Mouse (Mus musculus): ENCODE results near the gene Phgdh. TPM values are rescaled to one million over a fixed set of nuclear protein-coding genes. Genes with fewer than 3 reads are reported as not detected.

Gene Phgdh
- polyA plus RNA-seq, 1 experiment from 2014 or later: 272 TPM

DNA sequence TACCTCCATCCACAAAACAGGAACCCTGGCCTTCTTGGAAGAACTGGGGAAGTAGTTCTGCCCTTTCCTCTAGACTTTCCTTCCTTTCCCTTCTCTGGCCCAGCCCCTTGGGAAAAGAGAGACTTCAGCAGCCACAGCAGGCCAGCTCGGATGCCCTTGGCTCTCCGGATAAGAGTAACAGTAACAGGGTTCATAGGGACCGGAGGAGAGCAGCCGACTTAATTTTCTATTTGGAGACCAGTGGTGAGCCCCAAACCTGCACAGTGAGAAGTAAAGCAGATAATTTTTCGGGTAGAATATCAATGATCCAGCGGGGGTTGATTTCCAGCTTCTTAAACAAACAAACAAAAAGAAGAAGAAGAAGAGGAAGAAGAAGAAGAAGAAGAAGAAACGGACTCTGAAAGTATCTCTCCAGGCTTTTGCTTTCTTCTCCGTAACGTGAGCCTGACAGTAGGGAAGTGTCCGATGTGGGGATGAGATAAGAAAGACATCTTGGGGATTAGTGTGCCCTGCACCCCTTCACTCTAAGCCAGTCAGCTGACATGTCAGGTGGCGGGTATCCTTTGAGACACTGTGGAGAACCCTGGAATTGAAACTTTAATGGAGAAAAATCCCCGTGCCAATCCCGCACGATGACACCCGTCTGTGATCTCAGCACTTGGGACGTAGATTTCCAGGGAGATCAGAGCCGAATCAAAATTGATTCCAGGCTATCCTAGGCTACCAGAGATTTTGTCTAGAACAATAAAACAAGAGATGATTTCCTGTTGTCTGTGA, 1.2 kb upstream of the Phgdh start:
- Histone ChIP-seq H3K4me1 (peaks cover 13% of the 10 kb centered on the region), H3K9ac (no peak overlapping the region), H3K27ac (no peak overlapping the region)

DNA sequence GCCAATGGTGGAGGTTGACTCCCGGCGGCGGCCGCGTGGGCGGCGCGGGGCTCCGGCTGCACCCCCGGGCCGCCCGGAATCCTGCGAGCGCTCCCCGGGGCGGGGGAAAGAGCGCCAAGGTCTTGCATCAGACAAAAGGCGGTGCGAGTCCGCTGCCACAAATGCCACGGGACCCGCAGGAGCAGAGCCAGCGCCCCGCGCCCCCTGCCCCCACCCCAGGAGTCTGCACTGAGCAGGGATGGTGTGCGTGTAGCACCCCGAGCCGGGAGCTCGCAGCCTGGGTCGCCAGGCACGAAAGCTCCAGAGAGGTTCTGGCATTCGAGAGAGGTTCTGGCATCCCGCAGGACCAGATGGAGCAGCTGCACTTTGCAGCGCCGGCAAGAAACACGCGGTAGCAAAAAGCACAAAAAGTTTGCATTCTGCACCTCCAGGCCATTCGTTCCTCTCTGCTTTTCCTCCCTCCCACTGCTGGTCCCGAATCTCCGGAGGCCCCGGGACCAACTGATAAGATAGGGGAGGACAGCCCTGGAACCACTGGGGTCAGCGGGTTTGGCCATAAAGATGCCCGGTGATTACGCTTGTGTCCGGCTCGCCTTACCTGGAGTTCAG, 589 bp downstream of the Phgdh start:
- Histone ChIP-seq H3K9me3 (no peaks in the 10 kb centered on the region), H3K36me3 (no peaks in the 10 kb centered on the region), H3K4me1 (peaks cover 18% of the 10 kb centered on the region), H3K9ac (peak overlapping the region; percentile 56; the same call in 1 of the 2 replicates), H3K4me3 (replicated peaks) (peak overlapping the region; percentile 61), H3K27ac (peak overlapping the region; percentile 78), H3K27me3 (replicated peaks) (no peaks in the 10 kb centered on the region), H3K4me2 (peak overlapping the region; percentile 94)
- ATAC-seq (ENCODE audit: insufficient read depth, low FRiP score, low read depth): peak; percentile 25; the same call in 1 of the 2 replicates
- WGBS: under 1% methylated on average over 45 of the region's 46 CpGs

More for the DNA sequence above, 1.2 kb upstream of the Phgdh start:
- Histone ChIP-seq H3K27me3 (replicated peaks) (no peaks in the 10 kb centered on the region), H3K4me3 (replicated peaks) (no peak overlapping the region), H3K36me3 (no peaks in the 10 kb centered on the region), H3K9me3 (no peaks in the 10 kb centered on the region), H3K4me2 (no peak overlapping the region)
- WGBS: 84% methylated on average over 17 of the region's 17 CpGs
- ATAC-seq (ENCODE audit: insufficient read depth, low FRiP score, low read depth): no peak

- Histone ChIP-seq H3K4me3 (replicated peaks) (peak overlapping the region; percentile 61), H3K4me1 (peaks cover 18% of the 10 kb centered on the region), H3K27me3 (replicated peaks) (no peaks in the 10 kb centered on the region), H3K36me3 (no peaks in the 10 kb centered on the region), H3K27ac (peak overlapping the region; percentile 78), H3K9me3 (no peaks in the 10 kb centered on the region), H3K4me2 (peak overlapping the region; percentile 94), H3K9ac (peak overlapping the region; percentile 56; the same call in 1 of the 2 replicates)
- 6% methylated on average over 15 of the region's 15 CpGs for WGBS
- 0 out of 2 replicates have a peak, but pooled peaks have one; percentile 41 for ATAC-seq (ENCODE audit: insufficient read depth, low FRiP score, low read depth)
These were observed 1.2 kb downstream of the Phgdh start for GRCm38 (mm10) chr3:98338584-98339041.

GRCm38 (mm10) chr3:98336661-98337654, 2.8 kb downstream of the Phgdh start:
- Histone ChIP-seq H3K4me2 (peak overlapping the region; percentile 94), H3K9me3 (no peaks in the 10 kb centered on the region), H3K27me3 (replicated peaks) (no peaks in the 10 kb centered on the region), H3K4me3 (replicated peaks) (no peak overlapping the region), H3K27ac (peak overlapping the region; percentile 44), H3K9ac (no peak overlapping the region), H3K4me1 (peaks cover 18% of the 10 kb centered on the region), H3K36me3 (peaks cover 13% of the 10 kb centered on the region; the same call in 1 of the 2 replicates)
- WGBS: 73% methylated on average over 22 of the region's 22 CpGs
- ATAC-seq (ENCODE audit: insufficient read depth, low FRiP score, low read depth): no peak

GRCm38 (mm10) chr3:98335886-98336285, 3.9 kb downstream of the Phgdh start:
- Histone ChIP-seq H3K4me2 (peak overlapping the region; percentile 94; the same call in 1 of the 2 replicates), H3K9me3 (no peaks in the 10 kb centered on the region), H3K9ac (no peak overlapping the region), H3K27me3 (replicated peaks) (no peaks in the 10 kb centered on the region), H3K4me3 (replicated peaks) (no peak overlapping the region), H3K36me3 (peaks cover 13% of the 10 kb centered on the region; the same call in 1 of the 2 replicates), H3K27ac (no peak overlapping the region), H3K4me1 (peaks cover 18% of the 10 kb centered on the region)
- no peak for ATAC-seq (ENCODE audit: insufficient read depth, low FRiP score, low read depth)
- WGBS: 65% methylated on average over 7 of the region's 7 CpGs

DNA sequence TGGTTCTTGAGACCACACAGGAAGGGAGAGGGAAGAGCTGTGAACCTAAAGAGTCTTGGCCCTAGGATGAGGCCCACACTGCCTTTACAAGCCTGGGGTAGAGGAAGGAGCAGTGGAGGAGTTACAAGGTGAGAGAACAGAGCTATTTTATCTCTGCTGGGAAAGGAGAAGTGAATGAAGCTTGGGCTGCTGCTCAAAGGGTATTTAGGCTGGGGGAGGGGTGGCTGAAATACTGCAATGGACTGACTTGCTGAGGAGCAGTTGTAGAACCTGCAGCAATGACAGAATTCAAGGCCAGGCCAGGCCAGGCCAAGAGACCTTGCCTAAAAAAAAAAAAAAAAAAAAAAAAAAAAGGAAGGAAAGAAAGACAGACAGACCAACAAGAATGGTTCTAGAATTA, 4.5 kb downstream of the Phgdh start:
- Histone ChIP-seq H3K27ac (no peak overlapping the region), H3K4me2 (no peak overlapping the region), H3K36me3 (peaks cover 13% of the 10 kb centered on the region; the same call in 1 of the 2 replicates), H3K4me1 (peaks cover 18% of the 10 kb centered on the region), H3K4me3 (replicated peaks) (no peak overlapping the region), H3K9ac (no peak overlapping the region), H3K9me3 (no peaks in the 10 kb centered on the region), H3K27me3 (replicated peaks) (no peaks in the 10 kb centered on the region)
- no peak for ATAC-seq (ENCODE audit: insufficient read depth, low FRiP score, low read depth)

- H3K9ac ChIP-seq: no peak overlapping the region
- H3K9me3 ChIP-seq: no peaks in the 10 kb centered on the region
- no peaks in the 10 kb centered on the region for H3K27me3 ChIP-seq (replicated peaks)
- no peak for ATAC-seq (ENCODE audit: insufficient read depth, low FRiP score, low read depth)
- H3K27ac ChIP-seq: no peak overlapping the region
- H3K4me1 ChIP-seq: peaks cover 18% of the 10 kb centered on the region
- H3K4me2 ChIP-seq: no peak overlapping the region
- H3K4me3 ChIP-seq (replicated peaks): no peak overlapping the region
- WGBS: 65% methylated on average over 2 of the region's 2 CpGs
- peaks cover 13% of the 10 kb centered on the region; the same call in 1 of the 2 replicates for H3K36me3 ChIP-seq
These were observed 5.8 kb downstream of the Phgdh start for GRCm38 (mm10) chr3:98334010-98334409.

DNA sequence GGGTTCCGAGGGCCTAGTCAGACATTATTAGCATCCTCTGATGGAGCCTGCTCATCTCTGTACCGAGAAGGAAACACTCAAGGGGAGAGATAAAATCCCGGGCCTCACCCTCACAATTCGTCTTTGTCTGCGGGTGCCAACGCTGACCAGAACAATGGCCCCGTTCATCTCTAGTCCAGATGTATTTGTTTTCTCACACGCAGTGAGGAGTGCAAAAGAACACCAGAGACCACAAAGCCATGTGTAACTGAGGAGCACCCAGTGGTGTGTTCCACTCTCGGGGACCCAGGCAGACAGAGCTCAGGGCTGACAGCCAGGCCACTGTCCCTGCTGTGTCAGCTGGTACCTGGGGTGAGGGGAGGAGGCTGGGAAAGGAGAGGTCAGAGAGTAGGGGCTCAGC, 15.6 kb downstream of the Phgdh start:
- Histone ChIP-seq H3K27me3 (replicated peaks) (no peaks in the 10 kb centered on the region), H3K4me3 (replicated peaks) (no peak overlapping the region), H3K27ac (no peak overlapping the region), H3K9me3 (no peaks in the 10 kb centered on the region), H3K4me2 (no peak overlapping the region), H3K4me1 (no peaks in the 10 kb centered on the region), H3K9ac (no peak overlapping the region), H3K36me3 (peaks cover 7% of the 10 kb centered on the region; the same call in 1 of the 2 replicates)
- WGBS: 66% methylated on average over 9 of the region's 9 CpGs
- no peak for ATAC-seq (ENCODE audit: insufficient read depth, low FRiP score, low read depth)

DNA sequence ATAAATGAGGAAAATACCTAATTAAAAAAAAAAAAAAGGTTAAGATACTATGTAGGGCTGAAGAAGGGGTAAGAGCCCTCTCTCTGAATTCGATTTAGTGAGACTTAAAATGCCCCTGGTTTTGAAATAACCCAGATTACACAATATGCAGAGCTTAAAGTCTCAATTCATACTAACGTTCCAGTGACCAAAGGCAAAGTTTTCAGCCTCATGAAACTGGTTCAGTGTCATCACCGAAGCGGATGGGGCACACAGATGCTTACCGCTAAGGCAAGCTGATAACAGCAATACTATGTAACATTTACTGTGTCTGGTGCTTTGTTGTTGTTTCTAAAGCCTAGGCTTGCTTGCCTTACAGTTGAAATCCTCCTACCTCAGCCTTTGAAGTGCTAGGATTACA, 17.6 kb downstream of the Phgdh start:
- H3K27me3 ChIP-seq (replicated peaks): no peaks in the 10 kb centered on the region
- H3K27ac ChIP-seq: no peak overlapping the region
- H3K4me3 ChIP-seq (replicated peaks): no peak overlapping the region
- ATAC-seq (ENCODE audit: insufficient read depth, low FRiP score, low read depth): no peak
- H3K36me3 ChIP-seq: peaks cover 7% of the 10 kb centered on the region; the same call in 1 of the 2 replicates
- H3K4me2 ChIP-seq: no peak overlapping the region
- WGBS: 90% methylated on average over 5 of the region's 5 CpGs
- H3K4me1 ChIP-seq: no peaks in the 10 kb centered on the region
- H3K9ac ChIP-seq: no peak overlapping the region
- H3K9me3 ChIP-seq: no peaks in the 10 kb centered on the region

GRCm38 (mm10) chr3:98319190-98319589, 20.6 kb downstream of the Phgdh start:
- Histone ChIP-seq H3K4me3 (replicated peaks) (no peak overlapping the region), H3K4me2 (no peak overlapping the region), H3K9me3 (no peaks in the 10 kb centered on the region), H3K36me3 (peaks cover 13% of the 10 kb centered on the region), H3K9ac (no peak overlapping the region), H3K27ac (no peak overlapping the region), H3K4me1 (no peaks in the 10 kb centered on the region), H3K27me3 (replicated peaks) (no peaks in the 10 kb centered on the region)
- WGBS: 74% methylated on average over 2 of the region's 2 CpGs
- ATAC-seq (ENCODE audit: insufficient read depth, low FRiP score, low read depth): no peak

DNA sequence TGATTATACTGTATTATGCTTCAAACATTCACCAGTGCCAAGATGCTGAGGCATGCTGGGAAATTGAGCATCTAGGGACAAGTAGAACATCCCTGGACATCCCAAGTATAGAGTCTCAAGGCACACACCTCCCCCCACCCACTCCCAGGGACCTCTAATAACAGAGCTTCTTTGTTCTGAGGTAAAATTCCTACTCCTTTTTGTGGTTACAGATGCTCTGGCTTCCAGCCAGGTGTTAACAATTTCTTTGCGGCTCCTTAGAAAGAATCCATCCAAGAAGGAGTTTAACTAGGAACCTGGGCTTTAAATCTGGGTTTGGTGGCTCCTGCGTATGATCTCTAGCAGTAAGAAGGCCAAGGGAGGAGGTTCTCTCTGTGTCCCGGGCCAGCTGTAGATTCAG, 22.6 kb downstream of the Phgdh start:
- 53% methylated on average over 3 of the region's 3 CpGs for WGBS
- no peak for ATAC-seq (ENCODE audit: insufficient read depth, low FRiP score, low read depth)
- Histone ChIP-seq H3K9me3 (no peaks in the 10 kb centered on the region), H3K4me3 (replicated peaks) (no peak overlapping the region), H3K36me3 (peaks cover 16% of the 10 kb centered on the region), H3K4me1 (no peaks in the 10 kb centered on the region), H3K27ac (no peak overlapping the region), H3K4me2 (no peak overlapping the region), H3K27me3 (replicated peaks) (no peaks in the 10 kb centered on the region), H3K9ac (no peak overlapping the region)

Measured in stomach, embryonic 15.5 days (tissue).